Mouse (Mus musculus): ENCODE data around the gene Brpf1.
"Not testable (repeated sequence)": the region's sequence is repeated elsewhere in the genome, so short reads cannot be mapped to it uniquely, and the experiment has no call there.

Gene Brpf1

DNA sequence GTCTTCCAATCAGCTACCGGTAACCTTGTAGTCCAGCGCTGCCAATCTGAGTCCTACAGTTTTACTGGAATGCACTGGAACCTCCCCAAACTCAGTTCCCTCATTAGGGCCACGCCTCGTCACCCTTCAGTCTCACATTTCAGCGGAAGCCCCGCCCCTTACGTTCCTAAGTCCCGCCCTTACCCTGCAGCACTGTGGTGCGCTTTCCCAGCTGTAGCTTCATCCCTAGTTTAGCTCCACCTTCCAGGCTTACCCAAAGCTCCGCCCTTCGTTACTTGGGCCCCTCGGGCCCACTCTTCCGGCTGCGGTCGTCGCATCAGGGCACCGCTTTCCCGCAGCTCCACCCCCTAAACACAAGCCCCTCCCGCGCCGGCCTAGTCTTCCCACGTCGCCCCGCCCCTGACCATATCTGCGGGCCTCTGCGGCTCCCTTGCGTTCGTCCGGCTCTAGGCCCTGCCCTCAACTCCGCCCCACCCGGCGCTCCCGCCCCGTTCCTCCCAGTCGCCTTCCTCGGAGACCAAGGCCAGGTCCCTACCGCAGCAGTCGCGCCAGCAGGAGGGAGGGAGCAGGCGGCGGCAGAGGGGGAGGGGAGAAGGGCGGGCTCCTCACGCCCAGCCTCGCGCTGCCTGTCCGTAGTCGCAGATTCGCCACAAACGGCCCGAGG is 483 bp upstream of the Brpf1 start:
- peak; percentile 99 to 100 for DNase-seq (ENCODE audit: low read depth in 2 of 2, low spot score in 2 of 2)

DNA sequence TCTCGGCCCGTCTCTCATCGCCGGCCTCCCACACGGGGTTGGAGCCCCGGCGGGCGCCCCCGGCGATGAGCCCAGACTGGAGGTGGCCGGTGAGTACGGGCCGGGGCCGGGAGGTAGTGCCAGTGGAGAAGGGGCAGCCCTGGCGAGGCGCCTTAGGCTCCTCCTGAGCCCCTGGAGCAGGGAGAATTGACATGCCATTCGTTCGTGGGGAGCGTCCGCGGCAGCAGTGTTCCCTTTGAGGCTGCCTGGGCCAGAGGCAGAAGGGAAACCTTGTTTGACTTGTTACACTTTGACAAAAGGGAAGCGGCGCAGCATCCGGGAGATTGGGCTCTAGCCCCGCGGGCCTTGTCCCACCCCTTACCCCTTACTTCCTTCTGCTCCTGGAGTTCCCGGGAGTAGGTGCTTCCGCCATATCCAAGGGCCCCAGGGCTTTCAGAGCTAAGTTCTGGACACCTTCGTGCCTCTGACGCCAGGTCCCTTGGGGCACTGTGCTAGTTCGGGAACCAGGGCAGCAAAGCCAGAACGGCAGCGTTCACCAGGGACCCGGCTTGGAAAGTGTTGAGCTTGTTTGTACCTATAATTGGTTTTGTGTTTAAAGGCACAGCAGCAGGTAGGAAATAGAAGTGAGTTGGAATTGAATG is 664 bp downstream of the Brpf1 start:
- peak; percentile 39 to 45 for DNase-seq (ENCODE audit: low read depth in 2 of 2, low spot score in 2 of 2)

- peak; percentile 5 to 23 for DNase-seq (ENCODE audit: low read depth in 2 of 2, low spot score in 2 of 2)
Measured at GRCm38 (mm10) chr6:113308141-113308540, 1.2 kb downstream of the Brpf1 start.

DNA sequence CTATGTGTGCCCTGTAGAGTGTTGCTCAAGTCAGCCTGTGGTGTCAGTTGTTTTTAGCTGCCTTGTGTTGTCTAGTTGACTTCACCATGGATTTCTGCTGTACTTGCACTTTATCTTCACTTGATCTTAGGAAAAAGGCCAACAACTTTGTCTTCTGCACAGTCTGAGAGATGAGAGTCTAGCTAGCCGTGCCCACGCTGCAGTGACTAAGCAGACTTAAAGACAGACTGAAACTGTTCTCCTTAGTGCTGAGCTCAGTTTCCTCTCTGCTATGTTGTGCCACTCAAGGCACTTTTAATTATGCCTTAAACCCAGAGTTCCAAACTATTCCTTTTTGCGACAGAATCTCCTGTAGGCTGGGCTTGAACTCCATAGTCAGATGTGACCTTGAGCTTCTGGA is 9.0 kb downstream of the Brpf1 start:
- no peak for DNase-seq (ENCODE audit: low read depth in 2 of 2, low spot score in 2 of 2)

GRCm38 (mm10) chr6:113326533-113327315 is 19.8 kb downstream of the Brpf1 start, which contains the start of gene Ogg1:
TSS of gene Ogg1 (plus strand) at chr6:113326972.
- peak; percentile 96 for DNase-seq (ENCODE audit: low read depth in 2 of 2, low spot score in 2 of 2)

- DNase-seq (ENCODE audit: low read depth in 2 of 2, low spot score in 2 of 2): no peak
Measured at GRCm38 (mm10) chr6:113329396-113329795, 22.5 kb downstream of the Brpf1 start.

DNA sequence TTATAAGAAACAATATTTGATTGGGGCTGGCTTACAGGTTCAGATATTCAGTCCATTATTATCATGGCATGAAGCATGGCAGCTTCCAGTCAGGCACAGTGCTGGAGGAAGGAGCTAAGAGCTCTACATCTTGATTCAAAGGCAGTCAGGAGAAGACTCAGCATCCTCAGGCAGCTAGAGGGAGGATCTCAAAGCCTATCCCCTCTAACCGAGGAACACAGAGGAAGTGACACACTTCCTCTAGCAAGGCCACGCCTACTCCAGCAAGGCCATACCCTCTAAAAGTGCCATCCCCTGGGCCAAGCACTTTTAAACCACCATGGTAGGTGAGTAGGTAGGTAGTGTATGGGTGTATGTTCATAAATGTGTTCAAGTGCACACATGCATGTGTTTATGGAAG is 23.6 kb downstream of the Brpf1 start:
- DNase-seq (ENCODE audit: low read depth in 2 of 2, low spot score in 2 of 2): peak; percentile 19 to 33

DNA sequence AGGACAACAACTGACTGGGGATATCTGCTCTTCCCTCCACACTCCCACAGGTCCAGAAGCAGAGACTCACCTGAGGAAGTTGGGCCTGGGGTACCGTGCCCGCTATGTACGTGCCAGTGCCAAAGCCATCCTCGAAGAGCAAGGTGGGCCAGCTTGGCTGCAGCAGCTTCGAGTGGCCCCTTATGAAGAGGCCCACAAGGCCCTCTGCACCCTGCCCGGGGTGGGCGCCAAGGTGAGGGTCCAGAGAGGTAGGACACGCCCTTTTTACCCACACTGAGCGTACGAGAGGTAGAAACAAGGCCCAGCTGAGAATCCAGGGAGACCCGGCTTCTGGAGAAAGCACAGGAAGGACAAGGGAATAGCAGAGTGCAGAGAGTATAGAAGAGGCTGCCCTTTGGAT is 24.8 kb downstream of the Brpf1 start:
- no peak for DNase-seq (ENCODE audit: low read depth in 2 of 2, low spot score in 2 of 2)

- not testable (repeated sequence) for DNase-seq (ENCODE audit: low read depth in 2 of 2, low spot score in 2 of 2)
Measured at GRCm38 (mm10) chr6:113332734-113333133, 25.8 kb downstream of the Brpf1 start.

DNA sequence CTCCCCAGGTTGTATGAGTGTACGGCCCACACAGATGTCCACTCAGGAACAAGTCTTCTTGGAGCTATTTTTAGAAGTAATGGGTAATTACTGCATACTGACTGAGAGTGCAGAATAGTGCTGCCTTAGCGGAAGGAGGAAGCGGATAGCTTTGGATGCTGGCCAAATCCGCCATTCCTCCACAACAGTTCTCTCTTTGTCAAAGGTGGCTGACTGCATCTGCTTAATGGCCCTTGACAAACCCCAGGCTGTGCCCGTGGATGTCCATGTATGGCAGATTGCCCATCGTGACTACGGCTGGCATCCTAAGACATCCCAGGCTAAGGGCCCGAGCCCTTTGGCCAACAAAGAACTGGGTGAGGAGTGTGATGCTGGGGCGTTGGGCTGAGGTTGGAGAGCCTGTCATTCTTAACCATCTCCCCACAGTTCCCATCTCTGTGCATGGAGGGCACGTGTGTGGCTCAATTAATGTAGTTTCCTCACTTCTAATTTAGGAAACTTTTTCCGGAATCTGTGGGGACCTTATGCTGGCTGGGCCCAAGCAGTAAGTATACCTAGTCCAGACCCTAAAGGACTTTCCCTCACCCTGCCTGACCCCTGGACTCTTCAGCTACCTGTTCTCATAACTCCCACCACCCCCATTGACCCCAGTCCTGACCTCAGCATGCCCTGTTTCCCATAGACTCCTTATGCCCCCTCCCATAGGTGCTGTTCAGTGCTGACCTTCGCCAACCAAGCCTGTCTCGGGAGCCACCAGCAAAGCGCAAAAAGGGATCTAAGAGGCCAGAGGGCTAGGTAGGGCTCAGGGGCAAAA is 26.4 kb downstream of the Brpf1 start:
- no peak for DNase-seq (ENCODE audit: low read depth in 2 of 2, low spot score in 2 of 2)

DNA sequence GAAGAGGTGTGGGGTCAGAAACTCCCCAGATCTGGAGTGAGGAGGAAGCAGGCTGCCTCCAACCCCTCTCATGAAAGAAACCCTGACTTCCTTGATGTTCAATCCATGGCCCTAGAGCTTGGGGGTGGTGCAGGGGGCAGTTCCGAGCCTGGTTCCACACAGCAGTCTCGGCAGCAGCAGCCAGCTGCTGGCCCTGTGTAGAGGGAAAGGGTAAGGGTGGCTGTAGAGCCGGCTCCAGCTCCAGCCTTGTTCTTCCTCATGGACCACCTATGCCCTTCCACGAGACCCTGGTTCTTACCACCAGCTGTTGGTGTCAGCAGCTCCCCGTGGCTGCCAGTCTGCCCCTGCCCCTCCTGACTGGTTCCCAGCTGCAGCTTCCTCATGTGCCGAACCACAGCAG is 27.3 kb downstream of the Brpf1 start:
- no peak for DNase-seq (ENCODE audit: low read depth in 2 of 2, low spot score in 2 of 2)

DNA sequence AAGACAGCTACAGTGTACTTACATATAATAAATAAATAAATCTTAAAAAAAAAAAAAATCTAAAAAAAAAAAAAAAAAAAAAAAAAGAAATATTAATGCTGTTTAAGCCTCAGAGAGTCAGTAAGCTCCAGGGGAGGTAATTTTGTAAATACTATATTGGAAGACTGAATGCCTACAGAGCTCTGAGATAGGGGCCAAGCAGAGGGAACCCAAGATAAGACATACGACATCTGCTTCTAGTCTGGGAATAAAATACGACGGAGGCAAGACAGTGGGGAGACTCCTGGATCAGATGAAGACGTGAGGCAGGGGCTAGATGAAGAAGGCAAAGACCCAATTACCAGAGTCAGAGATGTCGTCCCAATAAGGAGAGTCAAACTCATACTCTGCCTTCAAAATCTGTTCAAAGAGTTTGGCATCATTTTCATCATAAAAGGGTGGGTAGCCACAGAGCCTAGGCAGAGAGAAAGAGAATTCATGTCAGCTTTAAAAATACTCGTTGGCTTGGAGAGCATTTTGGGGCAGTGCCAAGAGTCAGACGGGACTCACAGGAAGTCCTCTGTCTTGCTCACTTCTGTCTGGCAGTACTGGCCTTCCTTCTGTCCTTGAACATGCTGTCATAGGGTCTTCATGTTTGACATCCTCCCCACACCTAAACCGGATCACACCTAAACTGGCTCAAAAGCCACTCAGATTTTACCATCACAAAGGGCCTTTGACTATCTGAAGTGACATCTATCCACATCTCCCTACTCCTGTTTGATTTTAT is 30.1 kb downstream of the Brpf1 start:
- DNase-seq (ENCODE audit: low read depth in 2 of 2, low spot score in 2 of 2): no peak

DNA sequence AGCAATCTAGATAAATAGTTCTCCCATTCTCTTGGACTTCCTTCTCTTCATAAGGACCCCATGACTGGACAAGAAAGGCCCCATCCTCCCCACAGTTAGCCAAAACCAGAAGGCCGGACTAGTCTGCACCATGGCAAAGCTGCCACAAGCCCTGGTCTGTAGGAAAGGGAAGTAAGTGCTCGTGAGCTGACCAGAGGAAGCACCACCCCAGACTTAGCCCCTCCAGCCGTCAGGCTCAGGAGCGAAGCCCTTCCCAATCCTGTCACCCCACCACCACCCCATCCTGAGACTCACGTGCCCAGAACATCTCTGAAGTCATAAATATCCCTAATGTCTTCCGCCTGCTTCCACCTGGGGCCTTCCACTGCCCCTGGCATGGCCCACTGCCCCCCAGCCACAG is 34.6 kb downstream of the Brpf1 start:
- no peak for DNase-seq (ENCODE audit: low read depth in 2 of 2, low spot score in 2 of 2)

- no peak for DNase-seq (ENCODE audit: low read depth in 2 of 2, low spot score in 2 of 2)
Measured at GRCm38 (mm10) chr6:113342297-113342696, 35.4 kb downstream of the Brpf1 start.

DNA sequence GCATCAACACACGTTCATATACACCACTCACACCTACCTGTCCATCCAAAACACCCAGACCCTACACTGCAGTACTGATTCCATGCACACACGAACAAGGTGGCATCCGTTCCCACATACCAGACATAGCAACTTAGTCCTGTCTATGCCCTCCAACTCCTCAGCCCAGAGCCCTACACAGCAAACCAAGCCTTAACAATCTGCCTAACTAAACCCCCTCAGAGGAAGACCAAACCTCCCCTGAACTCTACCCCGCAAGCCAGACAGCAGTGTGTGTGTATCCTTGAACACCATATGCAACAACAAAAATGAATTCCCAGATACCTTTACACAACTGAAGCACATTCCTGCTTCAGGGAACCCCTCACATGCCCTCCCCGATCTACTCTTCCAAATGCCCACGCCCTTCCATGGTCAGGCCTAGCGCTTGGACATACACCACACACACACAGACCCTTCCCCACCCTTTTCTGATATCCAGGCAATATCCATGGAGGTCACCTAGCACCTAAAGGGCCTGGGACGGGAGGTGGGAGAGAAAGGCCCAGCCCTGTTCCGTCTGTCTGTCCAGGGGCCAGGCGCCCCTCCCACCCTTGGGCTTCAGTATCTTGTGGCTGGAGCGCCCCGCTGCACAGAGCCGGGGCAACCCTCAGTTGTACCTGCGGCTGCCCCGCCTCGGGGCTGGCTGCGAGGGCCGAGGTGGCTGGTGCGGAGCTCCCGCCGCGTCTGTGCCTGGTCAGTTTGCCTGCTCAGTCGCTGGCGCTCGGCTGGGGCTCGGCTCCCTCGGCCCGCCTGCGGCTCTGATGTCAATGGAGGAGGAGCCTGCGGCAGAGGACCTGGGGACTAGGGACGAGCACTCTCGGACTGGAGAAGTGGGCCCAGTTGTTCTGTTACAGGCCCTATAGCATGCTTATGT is 36.5 kb downstream of the Brpf1 start, which contains the start of gene Camk1:
Gene Camk1, minus strand, starts transcription at position 808 of the 916 bp plus-strand sequence.
- DNase-seq (ENCODE audit: low read depth in 2 of 2, low spot score in 2 of 2): no peak

DNA sequence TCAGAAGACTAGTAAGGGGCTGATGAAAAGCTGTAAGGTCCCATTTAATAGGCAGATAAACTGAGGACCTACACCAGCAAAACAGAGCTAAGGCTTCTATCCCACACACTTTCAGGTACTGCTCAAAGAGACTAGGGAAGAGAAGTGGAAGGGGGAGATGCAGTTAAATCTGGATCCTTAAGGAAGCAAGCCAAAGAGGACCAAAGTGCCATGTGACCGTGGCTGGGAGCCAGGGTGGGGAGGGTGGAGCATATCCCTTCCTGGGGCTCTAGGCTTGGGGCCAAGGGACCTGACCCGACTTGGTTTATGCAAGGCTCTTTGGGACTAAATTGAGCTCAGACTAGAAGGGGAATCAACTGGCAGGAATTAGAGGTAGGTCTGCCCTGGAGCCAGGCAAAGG is 37.4 kb downstream of the Brpf1 start:
- DNase-seq (ENCODE audit: low read depth in 2 of 2, low spot score in 2 of 2): no peak

- DNase-seq (ENCODE audit: low read depth in 2 of 2, low spot score in 2 of 2): no peak
Measured at GRCm38 (mm10) chr6:113346897-113347296, 40.0 kb downstream of the Brpf1 start.

DNA sequence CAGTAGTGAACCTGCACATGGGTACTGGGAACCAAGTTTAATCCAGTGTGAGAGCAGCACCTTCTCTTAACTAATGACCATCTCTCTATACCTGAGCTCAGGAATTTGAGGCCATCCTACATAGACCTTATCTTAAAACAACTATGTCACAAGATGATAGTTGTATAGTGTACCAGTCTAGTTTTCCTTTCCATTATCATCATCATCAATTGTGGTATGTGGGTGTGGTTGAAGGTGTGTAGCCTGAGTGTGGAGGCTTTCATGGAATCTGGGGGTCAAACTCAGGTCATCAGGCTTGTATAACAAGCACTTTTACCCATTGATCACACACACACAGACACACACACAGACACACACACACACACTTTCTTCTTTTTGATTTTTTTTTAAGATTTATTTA is 43.6 kb downstream of the Brpf1 start:
- DNase-seq (ENCODE audit: low read depth in 2 of 2, low spot score in 2 of 2): no peak

GRCm38 (mm10) chr6:113351161-113351560 is 44.2 kb downstream of the Brpf1 start:
- DNase-seq (ENCODE audit: low read depth in 2 of 2, low spot score in 2 of 2): no peak
